In genomic region chr15:84724199-84724598, GRCm38 (mm10) we compare ENCODE assay signal across 19 mouse cellular contexts. TPM values are rescaled to one million over a fixed set of nuclear protein-coding genes. Genes with fewer than 3 reads are reported as not detected.
DNase-seq lines count a peak whose midpoint lies in the region; ATAC-seq and TF ChIP-seq lines count a peak whose summit lies in the region.
"Had no signal": no experiment of that assay in that cellular context is flagged by ENCODE, and none has a peak within 500 bp of the region (broad histone marks: within the 10 kb centered on the region; RNA-seq: fewer than 3 reads in every experiment).

No protein-coding gene starts in this region.

- no peak overlapping the region for H3K4me2 ChIP-seq in kidney, embryonic 14.5 days (replicated peaks; ENCODE audit: low read depth, low read length)
- H3K4me2 ChIP-seq in intestine, postnatal 0 days (replicated peaks; ENCODE audit: low read depth) = no peak overlapping the region
- H3K4me2 ChIP-seq: embryonic facial prominence, embryonic 15.5 days; forebrain, embryonic 13.5 days; heart, embryonic 12.5 days; midbrain, embryonic 11.5 days had no signal

- H3K27me3 ChIP-seq in kidney, embryonic 14.5 days (ENCODE audit: control insufficient read depth, insufficient read depth, low read length) = 0 out of 2 replicates have a peak, but pooled peaks cover 3% of the 10 kb centered on the region
- no peaks in the 10 kb centered on the region for H3K27me3 ChIP-seq in intestine, postnatal 0 days (replicated peaks; ENCODE audit: control insufficient read depth, insufficient read depth, low read length)
- no peaks in the 10 kb centered on the region for H3K27me3 ChIP-seq in small intestine, adult 2 months (ENCODE audit: control insufficient read depth, insufficient read depth, low read length)

- TF ChIP-seq POLR2A in lung, adult 2 months (IDR thresholded peaks at IDR 0.05; ENCODE audit: borderline replicate concordance, extremely low read depth, low read depth, low read length) = no peak
- TF ChIP-seq POLR2A in small intestine, adult 2 months (IDR thresholded peaks at IDR 0.05; ENCODE audit: low read depth, low read length) = no peak

- peak; percentile 46 for DNase-seq in kidney, adult 11 months
- peak; percentile 66 for DNase-seq in lung, adult 2 months
- no peak for DNase-seq in adipocyte (ENCODE audit: low spot score)
- DNase-seq in frontal cortex, postnatal 10 days (ENCODE audit: low spot score in 2 of 2) = no peak
- DNase-seq: adrenal gland, adult 8-10 months; cerebellum, postnatal 25 days; gastrocnemius, adult 2 months; thymus, postnatal 25 days had no signal

- no peak overlapping the region for H3K4me3 ChIP-seq in kidney, embryonic 14.5 days (ENCODE audit: low read length)
- no peak overlapping the region for H3K4me3 ChIP-seq in intestine, postnatal 0 days (ENCODE audit: low read depth, low read length)
- no peak overlapping the region for H3K4me3 ChIP-seq in lung, adult 2 months (replicated peaks; ENCODE audit: extremely low read depth, low read depth, low read length)
- H3K4me3 ChIP-seq in small intestine, adult 2 months (ENCODE audit: low read depth, low read length) = no peak overlapping the region
- H3K4me3 ChIP-seq: embryonic facial prominence, embryonic 15.5 days; forebrain, embryonic 13.5 days; gastrocnemius, adult 2 months; heart, embryonic 12.5 days; myocyte had no signal

- ATAC-seq in kidney, embryonic 14.5 days (ENCODE audit: low FRiP score, low TSS enrichment) = no peak
- peak; percentile 58 for ATAC-seq in intestine, postnatal 0 days
- no peak for ATAC-seq in cerebellum, adult (ENCODE audit: insufficient number of reproducible peaks, low FRiP score, low TSS enrichment)
- ATAC-seq: forebrain, embryonic 13.5 days; inflammation-experienced regulatory T-cells, adult 6 months had no signal

- H3K9me3 ChIP-seq in kidney, embryonic 14.5 days (ENCODE audit: control insufficient read depth, low read length) = no peaks in the 10 kb centered on the region
- H3K9me3 ChIP-seq in intestine, postnatal 0 days (ENCODE audit: control insufficient read depth) = no peaks in the 10 kb centered on the region
- H3K9me3 ChIP-seq: embryonic facial prominence, embryonic 15.5 days; forebrain, embryonic 13.5 days; heart, embryonic 12.5 days had no signal

- H3K27ac ChIP-seq in kidney, embryonic 14.5 days (ENCODE audit: low read depth, low read length) = no peak overlapping the region
- no peak overlapping the region for H3K27ac ChIP-seq in intestine, postnatal 0 days (ENCODE audit: low read depth, low read length)
- peak overlapping the region; percentile 40; the same call in 1 of the 2 replicates for H3K27ac ChIP-seq in small intestine, adult 2 months (ENCODE audit: insufficient read depth, low read depth, low read length)
- H3K27ac ChIP-seq: embryonic facial prominence, embryonic 15.5 days; forebrain, embryonic 13.5 days; gastrocnemius, adult 2 months; liver, embryonic 14.5 days had no signal

- peaks cover 23% of the 10 kb centered on the region for H3K4me1 ChIP-seq in kidney, embryonic 14.5 days (ENCODE audit: control insufficient read depth, insufficient read depth, low read length)
- H3K4me1 ChIP-seq in intestine, postnatal 0 days (replicated peaks; ENCODE audit: control insufficient read depth, insufficient read depth, low read length) = peaks cover 11% of the 10 kb centered on the region; the same call in 1 of the 2 replicates
- peaks cover 3% of the 10 kb centered on the region for H3K4me1 ChIP-seq in lung, adult 2 months (ENCODE audit: control insufficient read depth, insufficient read depth, low read length)
- peaks cover 23% of the 10 kb centered on the region for H3K4me1 ChIP-seq in small intestine, adult 2 months (ENCODE audit: control insufficient read depth, insufficient read depth, insufficient read length, low read length)

- no peak for TF ChIP-seq CTCF in intestine, postnatal 0 days (IDR thresholded peaks at IDR 0.05; ENCODE audit: low read depth)
- TF ChIP-seq CTCF in lung, adult 2 months (IDR thresholded peaks at IDR 0.05; ENCODE audit: insufficient read depth, low read length) = no peak
- no peak for TF ChIP-seq CTCF in small intestine, adult 2 months (IDR thresholded peaks at IDR 0.05; ENCODE audit: extremely low read depth, insufficient read length, insufficient replicate concordance, low read depth, low read length)

- 62% methylated on average over 4 of the region's 4 CpGs for WGBS in kidney, embryonic 14.5 days
- WGBS in intestine, postnatal 0 days = 27% methylated on average over 4 of the region's 4 CpGs
- WGBS in lung, adult 2 months = 52% methylated on average over 4 of the region's 4 CpGs
- 24% methylated on average over 4 of the region's 4 CpGs for WGBS in small intestine, adult 2 months

- no peak overlapping the region for H3K9ac ChIP-seq in kidney, embryonic 14.5 days (ENCODE audit: low read depth, low read length)
- H3K9ac ChIP-seq in intestine, postnatal 0 days (ENCODE audit: low read depth, low read length) = no peak overlapping the region
- H3K9ac ChIP-seq: embryonic facial prominence, embryonic 15.5 days; forebrain, embryonic 13.5 days; heart, embryonic 12.5 days; liver, embryonic 14.5 days had no signal

- no peaks in the 10 kb centered on the region for H3K36me3 ChIP-seq in kidney, embryonic 14.5 days (ENCODE audit: control insufficient read depth, insufficient read depth, low read length)
- H3K36me3 ChIP-seq in intestine, postnatal 0 days (ENCODE audit: control insufficient read depth, insufficient read depth) = no peaks in the 10 kb centered on the region
- H3K36me3 ChIP-seq in small intestine, adult 2 months (ENCODE audit: control insufficient read depth, insufficient read depth, low read length) = no peaks in the 10 kb centered on the region
- H3K36me3 ChIP-seq: embryonic facial prominence, embryonic 15.5 days; heart, embryonic 12.5 days had no signal

RNA-seq across cellular contexts. Expression of gene Arhgap8, which starts 4.3 kb away (rescaled TPM):
- 8.7 and 10.2 TPM in 2 replicates for polyA plus RNA-seq in kidney, embryonic 14.5 days (2014; fragmentation: Nextera tagmentation; extraction: Ambion mirVana)
- polyA plus RNA-seq in intestine, postnatal 0 days (2015; fragmentation: Nextera tagmentation; extraction: Ambion mirVana) = 10.6 and 11.2 TPM in 2 replicates
- polyA plus RNA-seq in lung, adult 2 months (2012; rRNA removed) = 20.3 and 22.1 TPM in 2 replicates
- 4.2 and 6.3 TPM in 2 replicates for polyA plus RNA-seq in small intestine, adult 2 months (2012; rRNA removed)
- polyA plus RNA-seq: myocyte had no signal

RNA-seq across cellular contexts. Expression of gene Prr5, which starts 54.8 kb away (rescaled TPM):
- 27.2 and 34.8 TPM in 2 replicates for polyA plus RNA-seq in kidney, embryonic 14.5 days (2014; fragmentation: Nextera tagmentation; extraction: Ambion mirVana)
- 68.5 and 83.0 TPM in 2 replicates for polyA plus RNA-seq in intestine, postnatal 0 days (2015; fragmentation: Nextera tagmentation; extraction: Ambion mirVana)
- polyA plus RNA-seq in lung, adult 2 months (2012; rRNA removed) = 12.9 and 14.1 TPM in 2 replicates
- 43.2 and 82.9 TPM in 2 replicates for polyA plus RNA-seq in small intestine, adult 2 months (2012; rRNA removed)

Comparison
In these comparisons a context has a peak if more than half of its experiments do, and no peak if none do; other contexts are left out.
1. DNase-seq: peak in kidney, adult 11 months (single experiment) and lung, adult 2 months (single experiment); none in adipocyte (single experiment) and frontal cortex, postnatal 10 days (0 of 2).